Mouse (Mus musculus) CH12.LX (cell line): ENCODE data around the gene Zpr1. TPM values are rescaled to one million over a fixed set of nuclear protein-coding genes. Genes with fewer than 3 reads are reported as not detected.

Experiments
- DNase-seq: peaks from one replicate; pipeline ENCODE4 v3.0.0-alpha.2; 2013; ENCODE audit errors: extremely low read depth
- H3K27ac ChIP-seq: 2 replicates; pipeline ENCODE4 v1.5.1; 2012; ENCODE audit warnings: low read depth, mild to moderate bottlenecking, control low read depth, moderate library complexity; ENCODE audit not compliant: insufficient read depth
- H3K27me3 ChIP-seq: replicated peaks from 2 replicates; pipeline ENCODE3; 2012; ENCODE audit warnings: inconsistent platforms
- H3K36me3 ChIP-seq, 2 experiments: replicated peaks in 1 of 2; 2 replicates each; pipeline versions ENCODE3 to v1.6.1; 2012; ENCODE audit warnings: inconsistent platforms in 1 of 2, low read length in 1 of 2, mild to moderate bottlenecking in 1 of 2, mixed read lengths in 1 of 2, moderate library complexity in 1 of 2; ENCODE audit not compliant: control insufficient read depth in 1 of 2, insufficient read depth in 1 of 2
- H3K4me1 ChIP-seq, 2 experiments: 2 replicates each; pipeline ENCODE4 v1.6.1; 2012; ENCODE audit warnings: inconsistent platforms in 1 of 2, moderate library complexity in 1 of 2; ENCODE audit not compliant: insufficient read depth in 2 of 2, control insufficient read depth in 1 of 2
- H3K4me2 ChIP-seq: 2 replicates; pipeline ENCODE4 v1.6.1; 2012; ENCODE audit warnings: low read depth, mild to moderate bottlenecking, control low read depth; ENCODE audit not compliant: poor library complexity, insufficient read depth, severe bottlenecking
- H3K4me3 ChIP-seq, 3 experiments: fragments of 150-350 bp in 1 of 3; sonication (generic) in 1 of 3; replicated peaks in 1 of 3; 2 replicates each; pipeline versions ENCODE3 to v1.5.1; 2011 to 2012; ENCODE audit warnings: low read depth in 2 of 3, low read length in 2 of 3, mild to moderate bottlenecking in 2 of 3, moderate library complexity in 2 of 3, control low read depth in 1 of 3, improper control_type of control experiment in 1 of 3, inconsistent platforms in 1 of 3, mixed read lengths in 1 of 3; ENCODE audit not compliant: poor library complexity in 1 of 3
- H3K79me2 ChIP-seq: replicated peaks from 2 replicates; pipeline ENCODE4 v1.6.1; 2012; ENCODE audit warnings: mild to moderate bottlenecking, moderate library complexity; ENCODE audit not compliant: control insufficient read depth, poor library complexity, insufficient read depth, severe bottlenecking; ENCODE audit errors: extremely low read depth
- H3K9ac ChIP-seq: 2 replicates; pipeline ENCODE4 v1.6.1; 2012; ENCODE audit warnings: low read depth, mild to moderate bottlenecking, control low read depth, moderate library complexity; ENCODE audit not compliant: insufficient read depth
- H3K9me3 ChIP-seq: replicated peaks from 2 replicates; pipeline ENCODE3; 2012; ENCODE audit warnings: low read length, inconsistent platforms, mixed read lengths
- BHLHE40 ChIP-seq: IDR thresholded peaks from 2 replicates; pipeline ENCODE4 v1.6.1; 2011; ENCODE audit warnings: mild to moderate bottlenecking, low read depth, low read length, improper control_type of control experiment
- CHD1 ChIP-seq: IDR thresholded peaks from 2 replicates; pipeline ENCODE4 v1.6.1; 2012; ENCODE audit warnings: low read depth, low read length, improper control_type of control experiment, inconsistent platforms
- ELF1 ChIP-seq: IDR thresholded peaks from 2 replicates; pipeline ENCODE4 v1.6.1; 2014; ENCODE audit warnings: low read depth, mild to moderate bottlenecking, inconsistent platforms, low read length, improper control_type of control experiment
- EP300 ChIP-seq: IDR thresholded peaks from 2 replicates; pipeline ENCODE4 v1.6.1; 2011; ENCODE audit warnings: low read length, improper control_type of control experiment
- HCFC1 ChIP-seq: IDR thresholded peaks from 2 replicates; pipeline ENCODE4 v1.6.1; 2012; ENCODE audit warnings: low read depth, mild to moderate bottlenecking, inconsistent platforms, low read length, improper control_type of control experiment
- KAT2A ChIP-seq: IDR thresholded peaks from 2 replicates; pipeline ENCODE4 v1.6.1; 2012; ENCODE audit warnings: low read length, improper control_type of control experiment, inconsistent platforms; ENCODE audit not compliant: insufficient replicate concordance
- MAFK ChIP-seq: IDR thresholded peaks from 2 replicates; pipeline ENCODE4 v1.6.1; 2011; ENCODE audit warnings: low read length, improper control_type of control experiment; ENCODE audit not compliant: insufficient replicate concordance
- MAZ ChIP-seq: IDR thresholded peaks from 2 replicates; pipeline ENCODE4 v1.6.1; 2012; ENCODE audit warnings: low read depth, mild to moderate bottlenecking, inconsistent platforms, low read length, improper control_type of control experiment, moderate library complexity
- NELFE ChIP-seq: IDR thresholded peaks from 2 replicates; pipeline ENCODE4 v1.6.1; 2011; ENCODE audit warnings: low read depth, low read length, improper control_type of control experiment
- POLR2A ChIP-seq: IDR thresholded peaks from 2 replicates; pipeline ENCODE4 v1.6.1; 2011; ENCODE audit warnings: low read depth, mild to moderate bottlenecking, improper control_type of control experiment, low read length
- POLR2AphosphoS2 ChIP-seq: IDR thresholded peaks from 2 replicates; pipeline ENCODE4 v1.6.1; 2011; ENCODE audit warnings: low read depth, low read length, improper control_type of control experiment
- RAD21 ChIP-seq: IDR thresholded peaks from 2 replicates; pipeline ENCODE4 v1.6.1; 2011; ENCODE audit warnings: low read depth, mild to moderate bottlenecking, low read length, improper control_type of control experiment, moderate library complexity
- SIN3A ChIP-seq: IDR thresholded peaks from 2 replicates; pipeline ENCODE4 v1.6.1; 2012; ENCODE audit warnings: low read length, improper control_type of control experiment, inconsistent platforms
- TBP ChIP-seq: conservative IDR thresholded peaks from 2 replicates; pipeline ENCODE4 v1.6.1; 2011; ENCODE audit warnings: low read depth, low read length, improper control_type of control experiment
- UBTF ChIP-seq: IDR thresholded peaks from 2 replicates; pipeline ENCODE4 v1.6.1; 2012; ENCODE audit warnings: low read depth, mild to moderate bottlenecking, inconsistent platforms, low read length, improper control_type of control experiment, moderate library complexity
- ZKSCAN1 ChIP-seq: IDR thresholded peaks from 2 replicates; pipeline ENCODE4 v1.6.1; 2012; ENCODE audit warnings: low read depth, inconsistent platforms, low read length, improper control_type of control experiment, borderline replicate concordance
- ZMIZ1 ChIP-seq: IDR thresholded peaks from 2 replicates; pipeline ENCODE4 v1.6.1; 2012; ENCODE audit warnings: low read depth, mild to moderate bottlenecking, inconsistent platforms, low read length, improper control_type of control experiment
- ZNF384 ChIP-seq: IDR thresholded peaks from 2 replicates; pipeline ENCODE4 v1.6.1; 2012; ENCODE audit warnings: low read depth, low read length, improper control_type of control experiment, inconsistent platforms
- dilution Hi-C: fragments of 300-500 bp; cut with MboI; formaldehyde crosslinking; loops from 2 replicates; pipeline ENCODE4 v1.14.3; 2020; ENCODE audit warnings: low sequenced_read_pairs; ENCODE audit not compliant: extremely low pct_unique_long_range_greater_than_20kb, extremely low pct_ligation_motif_present
- in situ Hi-C: fragments of 300-500 bp; cut with MboI; formaldehyde crosslinking; loops from 3 replicates; pipeline ENCODE4 v1.14.3; 2019; ENCODE audit warnings: low sequenced_read_pairs, low pct_ligation_motif_present, low pct_unique_long_range_greater_than_20kb, mixed read lengths
- polyA plus RNA-seq: library from polyadenylated mRNA; unstranded; fragments of >175 nt; gene quantifications from 2 replicates; pipeline ENCODE4 v1.2.1, GENCODE M21; 2012; ENCODE audit warnings: low read depth; ENCODE audit not compliant: insufficient read length
- total RNA-seq, 2 experiments: library from RNA; depleted of rRNA; stranded (reverse); fragments of 300-350 nt in 1 of 2; fragments of >200 nt in 1 of 2; gene quantifications; 2 replicates each; pipeline ENCODE4 v1.2.3; 2012 to 2014

Gene Zpr1
- total and polyA plus RNA-seq, 3 experiments = 46.0 to 108 (median 66.8) TPM

GRCm38 (mm10) chr9:46223090-46223489 is 49.8 kb upstream of the Zpr1 start:
- dilution Hi-C loops = no loop called here
- no peaks in the 10 kb centered on the region for H3K9me3 ChIP-seq
- no peaks in the 10 kb centered on the region for H3K27me3 ChIP-seq
- in situ Hi-C loops = no loop called here
- H3K4me1 ChIP-seq = no peaks in the 10 kb centered on the region
- no peak overlapping the region for H3K4me2 ChIP-seq
- H3K27ac ChIP-seq = no peak overlapping the region
- no peak for DNase-seq
- H3K79me2 ChIP-seq = no peaks in the 10 kb centered on the region
- H3K9ac ChIP-seq = no peak overlapping the region
- no peak overlapping the region for H3K4me3 ChIP-seq
- H3K36me3 ChIP-seq = peaks cover 37 to 68% of the 10 kb centered on the region in 2 experiments
- TF ChIP-seq ZKSCAN1 (no peak), ELF1 (no peak)
- TF ChIP-seq, all 38 proteins: peak for 0

- dilution Hi-C loops = no loop called here
- H3K36me3 ChIP-seq = peaks cover 34 to 59% of the 10 kb centered on the region in 2 experiments
- H3K79me2 ChIP-seq = no peaks in the 10 kb centered on the region
- no peaks in the 10 kb centered on the region for H3K4me1 ChIP-seq
- TF ChIP-seq NELFE (no peak), EP300 (no peak), POLR2AphosphoS2 (no peak), ZKSCAN1 (no peak), TBP (no peak), RAD21 (no peak), MAZ (no peak), KAT2A (no peak), UBTF (no peak), ELF1 (no peak), POLR2A (no peak), SIN3A (no peak), ZNF384 (no peak), HCFC1 (no peak), CHD1 (no peak), BHLHE40 (no peak), ZMIZ1 (no peak), MAFK (no peak)
- TF ChIP-seq, all 38 proteins: peak for 0
- in situ Hi-C loops = no loop called here
- Histone ChIP-seq H3K9me3 (no peaks in the 10 kb centered on the region), H3K4me3 (no peak overlapping the region), H3K9ac (no peak overlapping the region), H3K27ac (no peak overlapping the region), H3K27me3 (peaks cover 2% of the 10 kb centered on the region), H3K4me2 (no peak overlapping the region)
- DNase-seq = no peak
These were observed 48.8 kb upstream of the Zpr1 start for GRCm38 (mm10) chr9:46224101-46224500.
